Mouse (Mus musculus) lung, adult 2 months (tissue): ENCODE measurements at regions not wholly inside any gene's neighbourhood (a gene's known extent, or its start where the extent isn't known, plus 50 kb on each side); places are given as distances from the start of the nearest gene placed in this dataset.

ENCODE experiments used
- CTCF ChIP-seq: fragments of 200-500 bp; IDR thresholded peaks from 2 replicates; pipeline ENCODE4 v1.5.1; 2011; ENCODE audit warnings: mild to moderate bottlenecking, low read length, control low read depth; ENCODE audit not compliant: insufficient read depth
- POLR2A ChIP-seq: fragments of 200-500 bp; IDR thresholded peaks from 2 replicates; pipeline ENCODE4 v1.6.1; 2011; ENCODE audit warnings: low read depth, mild to moderate bottlenecking, control low read depth, low read length, borderline replicate concordance; ENCODE audit errors: extremely low read depth

GRCm38 (mm10) chr9:87883069-87883468, 152.0 kb upstream of the Tbx18 start:
- no peak for TF ChIP-seq CTCF
- TF ChIP-seq POLR2A, result no peak
